Mouse (Mus musculus): ENCODE measurements at regions not wholly inside any gene's neighbourhood (a gene's known extent, or its start where the extent isn't known, plus 50 kb on each side); places are given as distances from the start of the nearest gene placed in this dataset.

- TF ChIP-seq GATA1 (IDR thresholded peaks at IDR 0.05; ENCODE audit: low read length) (no peak), TAL1 (IDR thresholded peaks at IDR 0.05; ENCODE audit: low read length) (no peak)
Observed at GRCm38 (mm10) chr4:53263776-53264175, 104.1 kb upstream of the Abca1 start.

All from erythroblast, embryonic 14.5 days (primary cell).